9 mouse cellular contexts compared by ENCODE assay signal in genomic region chr9:46112246-46112645, GRCm38 (mm10).
DNase-seq lines count a peak whose midpoint lies in the region; ATAC-seq lines count a peak whose summit lies in the region.
"Had no signal": no experiment of that assay in that cellular context is flagged by ENCODE, and none has a peak within 500 bp of the region (broad histone marks: within the 10 kb centered on the region; RNA-seq: fewer than 3 reads in every experiment).

No protein-coding gene starts in this region.

- H3K4me2 ChIP-seq in liver, embryonic 16.5 days (ENCODE audit: low read depth, low read length): no peak overlapping the region
- no peak overlapping the region for H3K4me2 ChIP-seq in liver, embryonic 11.5 days
- no peak overlapping the region for H3K4me2 ChIP-seq in embryonic facial prominence, embryonic 14.5 days (ENCODE audit: low read depth, low read length)
- H3K4me2 ChIP-seq in intestine, embryonic 15.5 days (replicated peaks): 0 out of 2 replicates have a peak overlapping the region, but pooled peaks have one; percentile 0
- H3K4me2 ChIP-seq: hindbrain, embryonic 12.5 days had no signal

- no peak overlapping the region; the same call in 1 of the 2 replicates for H3K9ac ChIP-seq in liver, embryonic 16.5 days (ENCODE audit: low read depth, low read length)
- H3K9ac ChIP-seq in liver, embryonic 11.5 days (ENCODE audit: low read depth, low read length): no peak overlapping the region
- H3K9ac ChIP-seq in embryonic facial prominence, embryonic 14.5 days (ENCODE audit: low read depth, low read length): no peak overlapping the region
- H3K9ac ChIP-seq in intestine, embryonic 15.5 days: no peak overlapping the region
- H3K9ac ChIP-seq: hindbrain, embryonic 12.5 days had no signal

- DNase-seq in liver, embryonic 11.5 days (ENCODE audit: low spot score): no peak
- DNase-seq in embryonic facial prominence, embryonic 14.5 days (ENCODE audit: low spot score): peak; percentile 83
- DNase-seq in skeletal muscle tissue, adult 2 months (ENCODE audit: low read depth, low spot score): peak; percentile 67
- DNase-seq in B cell, adult 2 months: no peak
- no peak for DNase-seq in ovary, postnatal 36 days (ENCODE audit: low spot score)

- H3K9me3 ChIP-seq in liver, embryonic 16.5 days (replicated peaks; ENCODE audit: control insufficient read depth, low read length): no peaks in the 10 kb centered on the region
- H3K9me3 ChIP-seq in liver, embryonic 11.5 days (ENCODE audit: control insufficient read depth, low read length): no peaks in the 10 kb centered on the region
- no peaks in the 10 kb centered on the region for H3K9me3 ChIP-seq in embryonic facial prominence, embryonic 14.5 days (ENCODE audit: control insufficient read depth, low read length)
- no peaks in the 10 kb centered on the region for H3K9me3 ChIP-seq in intestine, embryonic 15.5 days
- H3K9me3 ChIP-seq: hindbrain, embryonic 12.5 days had no signal

- WGBS in liver, embryonic 16.5 days (ENCODE audit: insufficient replicate concordance): 51% methylated on average over 5 of the region's 5 CpGs
- WGBS in liver, embryonic 11.5 days: 70% methylated on average over 5 of the region's 5 CpGs
- WGBS in embryonic facial prominence, embryonic 14.5 days: 34% methylated on average over 5 of the region's 5 CpGs
- WGBS in intestine, embryonic 15.5 days: 26% methylated on average over 5 of the region's 5 CpGs

- ATAC-seq in liver, embryonic 16.5 days (ENCODE audit: low read depth): peak; percentile 70
- ATAC-seq in liver, embryonic 11.5 days (replicated peaks; ENCODE audit: low FRiP score): no peak
- peak; percentile 68 for ATAC-seq in embryonic facial prominence, embryonic 14.5 days (ENCODE audit: low read depth)
- ATAC-seq in intestine, embryonic 15.5 days: peak; percentile 52
- ATAC-seq in megakaryocyte, adult 5-6 weeks (ENCODE audit: poor library complexity, severe bottlenecking): no peak

- no peak overlapping the region for H3K4me3 ChIP-seq in liver, embryonic 16.5 days (ENCODE audit: low read depth, low read length)
- no peak overlapping the region for H3K4me3 ChIP-seq in liver, embryonic 11.5 days (ENCODE audit: low read depth, low read length)
- H3K4me3 ChIP-seq in embryonic facial prominence, embryonic 14.5 days (ENCODE audit: low read depth, low read length): no peak overlapping the region
- H3K4me3 ChIP-seq in intestine, embryonic 15.5 days (replicated peaks): no peak overlapping the region
- H3K4me3 ChIP-seq: hindbrain, embryonic 12.5 days had no signal

- H3K4me1 ChIP-seq in liver, embryonic 16.5 days (ENCODE audit: control insufficient read depth, low read depth, low read length): peaks cover 15% of the 10 kb centered on the region
- peaks cover 36% of the 10 kb centered on the region for H3K4me1 ChIP-seq in liver, embryonic 11.5 days (replicated peaks; ENCODE audit: control insufficient read depth, insufficient read depth, low read length)
- peaks cover 31% of the 10 kb centered on the region for H3K4me1 ChIP-seq in embryonic facial prominence, embryonic 14.5 days (ENCODE audit: control insufficient read depth, insufficient read depth, low read length)
- H3K4me1 ChIP-seq in intestine, embryonic 15.5 days (replicated peaks): peaks cover 21% of the 10 kb centered on the region

- H3K27ac ChIP-seq in liver, embryonic 16.5 days (ENCODE audit: low read length): no peak overlapping the region; the same call in 1 of the 2 replicates
- no peak overlapping the region for H3K27ac ChIP-seq in liver, embryonic 11.5 days (ENCODE audit: low read depth, low read length)
- peak overlapping the region; percentile 67 for H3K27ac ChIP-seq in embryonic facial prominence, embryonic 14.5 days (replicated peaks; ENCODE audit: low read depth, low read length)
- H3K27ac ChIP-seq in intestine, embryonic 15.5 days: peak overlapping the region; percentile 62
- H3K27ac ChIP-seq: hindbrain, embryonic 12.5 days had no signal

- H3K27me3 ChIP-seq in liver, embryonic 16.5 days (ENCODE audit: control insufficient read depth, insufficient read depth, low read depth, low read length): no peaks in the 10 kb centered on the region
- no peaks in the 10 kb centered on the region for H3K27me3 ChIP-seq in liver, embryonic 11.5 days (replicated peaks; ENCODE audit: control insufficient read depth, insufficient read depth, low read length)
- H3K27me3 ChIP-seq in embryonic facial prominence, embryonic 14.5 days (replicated peaks; ENCODE audit: control insufficient read depth, insufficient read depth, low read length): no peaks in the 10 kb centered on the region
- no peaks in the 10 kb centered on the region for H3K27me3 ChIP-seq in intestine, embryonic 15.5 days (replicated peaks)
- H3K27me3 ChIP-seq: hindbrain, embryonic 12.5 days had no signal

- H3K36me3 ChIP-seq in liver, embryonic 16.5 days (ENCODE audit: control insufficient read depth, insufficient read depth): no peaks in the 10 kb centered on the region
- no peaks in the 10 kb centered on the region for H3K36me3 ChIP-seq in liver, embryonic 11.5 days (ENCODE audit: control insufficient read depth, insufficient read depth, low read length)
- no peaks in the 10 kb centered on the region for H3K36me3 ChIP-seq in embryonic facial prominence, embryonic 14.5 days (ENCODE audit: control insufficient read depth, insufficient read depth, low read length)
- H3K36me3 ChIP-seq in intestine, embryonic 15.5 days: no peaks in the 10 kb centered on the region
- H3K36me3 ChIP-seq: hindbrain, embryonic 12.5 days had no signal

Comparison
In these comparisons a context has a peak if more than half of its experiments do, and no peak if none do; other contexts are left out.
1. ATAC-seq: peak in liver, embryonic 16.5 days (single experiment), embryonic facial prominence, embryonic 14.5 days (single experiment) and intestine, embryonic 15.5 days (single experiment); none in liver, embryonic 11.5 days (single experiment) and megakaryocyte, adult 5-6 weeks (single experiment).
2. H3K27ac ChIP-seq: peak in embryonic facial prominence, embryonic 14.5 days (single experiment) and intestine, embryonic 15.5 days (single experiment); none in liver, embryonic 16.5 days (single experiment) and liver, embryonic 11.5 days (single experiment).
3. DNase-seq: peak in embryonic facial prominence, embryonic 14.5 days (single experiment) and skeletal muscle tissue, adult 2 months (single experiment); none in liver, embryonic 11.5 days (single experiment), B cell, adult 2 months (0 of 2) and ovary, postnatal 36 days (single experiment).